Mouse (Mus musculus) left cerebral cortex, postnatal 4 days (tissue): ENCODE measurements around the gene Spire2. TPM values are rescaled to one million over a fixed set of nuclear protein-coding genes. Genes with fewer than 3 reads are reported as not detected.
A peak's percentile ranks its signal among the peaks of the same experiment; 100 is the strongest.

ENCODE experiments used
- DNase-seq: peaks from one replicate; pipeline ENCODE4 v3.0.0-alpha.2; 2022
- intact Hi-C: fragments of 180-260 bp; cut with DNase I; formaldehyde crosslinking; loops from one replicate; pipeline ENCODE4 v1.15.1; 2025
- total RNA-seq, 2 experiments: library from RNA; stranded (reverse); gene quantifications; 2 replicates each; pipeline ENCODE4 v1.2.3; 2021

Gene Spire2
- total RNA-seq, 2 experiments from 2014 or later = 25.4 to 27.0 TPM

DNA sequence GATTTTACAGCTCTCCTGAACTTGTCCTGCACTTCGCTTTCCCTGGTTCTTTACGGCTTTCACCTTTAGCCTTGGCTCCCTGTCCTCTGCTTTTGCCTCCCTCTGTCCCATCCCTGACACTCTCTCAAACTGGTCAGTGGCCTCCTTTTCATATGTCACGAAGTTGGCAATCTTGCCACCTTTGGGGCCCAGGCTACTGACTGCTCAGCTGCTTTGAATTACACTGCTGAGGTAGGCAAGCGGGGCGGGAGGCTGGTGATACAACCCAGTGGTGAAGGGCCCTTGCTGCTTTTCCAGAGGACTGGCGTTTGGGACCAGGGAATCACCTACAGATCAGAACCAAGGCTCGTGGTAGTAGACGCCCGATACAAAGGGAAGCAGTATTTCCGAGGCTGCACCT lies 43.2 kb downstream of the Spire2 start:
- intact Hi-C loops = no loop called here
- DNase-seq = no peak

DNA sequence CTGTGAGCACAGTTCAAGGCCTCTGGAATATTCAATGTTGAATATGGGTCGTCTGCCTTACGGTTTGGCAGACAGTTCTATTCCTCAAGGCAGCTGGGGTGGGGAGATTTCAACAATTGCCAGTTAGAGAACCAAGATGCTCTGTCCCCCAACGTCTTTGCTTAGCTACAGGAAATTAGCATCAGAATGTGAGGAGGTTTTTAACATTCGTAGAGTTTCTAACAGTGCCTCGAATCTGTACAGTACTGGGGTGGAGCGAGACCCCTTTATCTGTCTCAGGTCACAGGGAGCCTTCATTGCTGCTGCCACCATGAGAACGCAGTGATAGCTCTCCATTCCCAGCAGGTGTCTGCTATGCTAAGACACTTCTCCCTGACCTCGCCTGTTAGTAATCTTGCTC lies 43.6 kb downstream of the Spire2 start:
- intact Hi-C loops = no loop called here
- DNase-seq = no peak

DNA sequence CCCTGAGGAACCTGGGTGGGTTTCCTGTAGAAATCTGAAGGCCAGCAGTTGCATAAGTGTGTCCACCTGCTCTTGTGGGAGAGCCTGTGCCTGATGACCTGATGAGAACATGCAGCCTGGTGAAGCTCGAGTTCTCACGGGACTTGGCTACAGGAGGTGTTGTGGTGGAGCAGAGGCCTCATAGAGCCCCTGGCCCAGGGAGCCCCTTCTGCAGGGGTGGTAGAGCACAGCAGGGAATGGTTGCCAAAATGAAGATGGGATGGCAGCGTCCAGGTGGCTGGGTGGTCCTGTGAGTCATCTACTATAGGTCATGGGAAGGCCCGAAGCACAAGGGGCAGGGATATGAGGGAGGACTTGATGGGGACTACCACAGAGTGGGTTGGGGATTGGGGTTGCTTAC lies 49.2 kb downstream of the Spire2 start:
- DNase-seq = no peak
- intact Hi-C loops = no loop called here

DNA sequence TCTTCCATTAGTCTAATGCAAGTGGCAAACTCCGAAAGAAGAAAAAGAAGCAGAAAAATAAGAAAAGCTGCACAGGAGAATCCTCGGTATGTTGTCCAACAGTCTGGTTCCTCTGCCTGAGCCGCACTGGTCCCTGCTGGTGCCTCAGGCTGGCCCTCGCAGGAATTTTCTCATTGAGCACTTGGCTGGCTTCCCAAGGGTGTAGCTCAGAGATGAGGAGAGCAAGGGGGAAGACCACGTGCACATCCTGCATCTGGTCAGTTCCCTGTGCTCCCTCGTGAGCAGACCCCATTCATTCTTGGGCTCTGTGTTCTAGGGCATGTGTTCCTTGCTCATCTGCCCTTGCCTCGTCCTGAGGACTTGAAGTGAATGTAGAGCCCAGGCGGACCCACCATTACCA lies 50.0 kb downstream of the Spire2 start:
- no peak for DNase-seq
- intact Hi-C loops = no loop called here

DNA sequence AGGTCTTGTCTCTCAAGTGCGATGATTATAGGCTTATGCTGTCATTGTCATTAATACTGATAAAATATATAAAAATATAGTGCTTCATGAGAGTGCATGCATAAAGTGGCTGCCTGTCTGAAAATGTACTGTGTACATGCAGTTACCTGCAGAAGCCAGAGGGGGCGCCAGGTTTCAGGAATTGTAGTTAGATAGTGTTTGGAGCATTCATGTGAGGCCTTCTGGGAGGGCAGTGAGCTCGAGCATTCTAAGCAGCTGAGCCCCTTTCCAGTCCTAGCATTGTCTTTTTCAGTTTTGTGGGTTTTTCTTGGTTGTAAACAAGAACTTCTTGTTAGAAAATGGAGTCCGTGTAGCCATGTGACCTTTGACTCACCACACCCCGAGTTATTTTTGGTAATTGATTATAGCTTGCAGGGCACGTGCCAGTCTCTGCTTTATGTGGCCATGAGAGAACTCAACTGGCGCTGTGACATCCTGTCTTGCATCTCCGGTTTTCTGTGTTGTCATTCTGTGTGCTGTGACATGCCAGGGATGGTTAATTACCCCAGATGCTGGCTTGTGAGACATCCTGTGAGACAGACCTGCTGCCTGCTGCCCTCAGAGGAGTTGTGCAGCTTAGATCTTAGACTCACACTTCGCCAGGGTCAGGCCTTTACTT lies 52.5 kb downstream of the Spire2 start:
- DNase-seq = peak; percentile 48
- intact Hi-C loops = no loop called here

DNA sequence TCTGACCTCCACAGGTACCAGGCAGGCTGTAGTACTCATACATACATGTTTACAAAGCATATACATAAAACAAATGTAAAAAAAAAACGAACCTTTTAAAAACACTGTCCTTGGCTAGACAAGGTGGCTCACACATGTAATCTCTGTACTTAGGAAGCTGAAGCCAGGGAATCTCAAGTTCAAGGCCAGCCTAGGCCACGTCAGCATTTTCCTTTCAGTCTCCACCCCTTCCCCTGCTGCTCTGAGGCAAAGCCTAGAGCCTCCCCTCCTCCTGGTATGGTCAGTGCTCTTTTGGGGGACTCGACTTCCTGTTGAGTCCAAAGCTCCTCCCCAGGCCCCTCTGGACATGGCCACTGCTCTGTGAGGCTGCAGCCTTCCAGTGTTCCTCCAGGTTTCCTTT lies 54.5 kb downstream of the Spire2 start:
- intact Hi-C loops = no loop called here

DNA sequence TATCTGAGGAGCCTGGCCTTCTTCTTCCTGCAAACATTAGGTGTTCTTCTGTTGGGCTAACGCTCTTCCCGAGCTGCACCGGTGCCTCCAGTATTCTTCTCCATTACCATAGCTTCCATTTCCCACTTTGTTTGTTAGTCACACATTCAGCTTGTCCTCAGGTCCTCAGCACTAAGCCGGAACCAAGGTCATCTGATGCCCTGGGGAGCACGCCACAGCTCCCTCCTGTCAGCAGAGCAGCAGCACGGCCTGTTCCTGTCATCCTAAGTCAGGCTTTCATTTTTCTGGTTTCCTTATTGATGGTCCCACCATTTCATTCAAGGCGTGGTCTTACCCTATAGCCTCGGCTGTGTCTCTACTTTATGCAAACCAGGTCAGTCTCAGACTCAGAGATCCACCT lies 55.3 kb downstream of the Spire2 start:
- DNase-seq = no peak
- intact Hi-C loops = no loop called here

More for the DNA sequence above, 54.5 kb downstream of the Spire2 start:
- DNase-seq = no peak

DNA sequence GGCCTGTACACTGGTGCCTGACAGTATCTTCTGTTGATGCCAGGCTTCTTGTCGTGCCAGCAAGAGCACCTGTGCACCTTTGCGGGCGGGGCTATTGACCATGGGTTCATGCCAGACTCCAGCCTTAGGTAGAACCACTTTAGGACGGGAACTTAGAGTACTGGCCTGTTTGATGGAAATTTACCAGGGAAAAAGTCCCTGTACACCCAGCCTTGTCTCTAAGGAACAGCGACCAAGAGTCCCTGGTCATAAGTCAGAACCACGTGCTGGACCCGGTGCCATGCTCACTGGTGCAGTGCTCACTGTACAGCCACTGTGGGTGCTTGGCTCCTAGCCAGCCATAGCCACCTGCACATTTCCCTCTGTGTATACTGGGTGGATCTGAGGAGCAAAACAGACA lies 56.5 kb downstream of the Spire2 start:
- DNase-seq = no peak
- intact Hi-C loops = no loop called here

DNA sequence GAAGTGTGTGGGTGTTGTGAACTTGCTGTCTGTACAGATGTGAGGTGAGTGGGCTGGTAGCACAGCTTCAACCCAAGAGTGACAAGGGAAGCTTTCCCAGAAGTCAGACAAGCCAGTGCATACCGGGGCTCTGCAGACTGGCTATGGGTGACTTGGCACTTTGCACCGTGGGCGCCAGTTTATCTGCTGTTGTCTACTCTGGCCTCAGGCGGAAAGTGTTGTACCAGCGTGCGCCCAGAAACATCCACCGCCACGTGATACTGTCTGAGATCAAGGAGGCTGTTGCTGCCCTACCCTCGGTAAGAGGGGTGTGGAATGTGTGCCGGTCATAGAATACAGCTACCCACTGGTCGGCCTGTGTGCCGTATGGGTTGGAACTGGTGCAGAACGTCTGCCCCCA lies 65.8 kb downstream of the Spire2 start:
- intact Hi-C loops = no loop called here
- no peak for DNase-seq

DNA sequence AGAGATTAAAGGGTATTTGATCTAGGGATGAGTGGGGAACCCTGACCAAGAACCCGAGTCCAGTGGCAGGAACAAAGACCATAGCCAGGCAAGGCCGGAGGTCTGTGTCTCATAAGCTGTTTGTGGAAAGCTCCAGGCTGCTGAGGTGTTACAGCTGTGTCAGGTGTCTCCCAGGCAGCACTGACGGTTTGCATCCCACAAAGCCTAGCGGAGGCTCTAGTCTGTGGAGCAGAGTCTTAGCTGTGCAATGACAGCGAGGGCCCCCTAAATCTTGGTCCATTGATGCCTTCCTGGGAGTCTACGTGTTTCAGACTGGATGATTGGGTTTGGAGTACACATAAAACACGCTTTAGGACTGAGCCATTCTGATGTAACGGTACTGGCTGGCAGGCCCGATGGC lies 69.4 kb downstream of the Spire2 start:
- intact Hi-C loops = no loop called here

DNA sequence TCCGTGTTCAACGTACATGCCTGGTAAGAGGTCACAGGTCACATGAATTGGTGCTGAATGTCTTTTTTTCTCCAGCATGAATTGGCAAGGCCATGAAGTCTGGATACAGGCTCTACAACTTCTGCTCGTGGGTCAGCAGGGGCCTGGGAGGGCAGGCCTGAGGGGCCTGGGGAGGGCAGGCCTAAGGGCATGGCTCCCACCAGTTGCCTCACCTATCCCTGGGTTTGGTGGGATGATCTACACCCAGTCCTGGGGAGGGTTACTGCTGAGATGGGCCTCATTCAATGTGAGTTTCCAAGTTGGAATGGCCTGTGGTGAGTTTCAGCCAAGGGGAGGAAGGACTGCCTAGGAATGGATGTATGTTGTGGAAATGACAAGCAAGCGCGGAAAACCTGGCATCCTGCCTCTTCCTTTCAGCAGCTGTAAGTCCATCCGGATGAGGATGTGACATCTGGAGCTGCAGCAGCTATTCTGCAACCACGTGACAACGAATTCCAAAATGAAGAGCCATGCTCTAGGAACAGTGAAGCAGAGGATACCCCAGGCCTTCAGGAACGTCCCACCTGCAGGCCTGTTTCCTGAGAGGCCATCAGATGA lies 70.3 kb downstream of the Spire2 start:
- DNase-seq = no peak
- intact Hi-C loops = no loop called here

More for the DNA sequence above, 69.4 kb downstream of the Spire2 start:
- DNase-seq = no peak

DNA sequence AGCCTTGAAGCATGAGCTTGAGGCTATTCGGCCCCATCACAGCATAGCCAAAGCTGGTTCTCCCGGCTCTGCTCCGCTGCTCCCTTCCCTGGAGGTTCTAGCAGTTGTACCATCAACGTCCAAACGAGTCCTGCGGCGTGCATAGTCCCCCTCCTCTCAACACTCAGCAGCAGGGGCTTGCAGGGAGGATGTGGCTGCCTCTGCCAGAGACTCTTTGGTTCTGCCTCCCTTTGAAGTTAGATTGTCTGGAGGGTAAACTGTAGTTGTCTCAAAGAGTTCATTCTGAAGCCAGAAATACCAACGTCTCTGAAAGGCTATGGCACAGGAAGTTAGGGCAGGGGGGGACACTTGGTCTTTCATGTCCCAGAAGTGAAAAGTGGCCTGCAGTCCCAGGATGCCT lies 72.0 kb downstream of the Spire2 start:
- intact Hi-C loops = no loop called here
- no peak for DNase-seq

DNA sequence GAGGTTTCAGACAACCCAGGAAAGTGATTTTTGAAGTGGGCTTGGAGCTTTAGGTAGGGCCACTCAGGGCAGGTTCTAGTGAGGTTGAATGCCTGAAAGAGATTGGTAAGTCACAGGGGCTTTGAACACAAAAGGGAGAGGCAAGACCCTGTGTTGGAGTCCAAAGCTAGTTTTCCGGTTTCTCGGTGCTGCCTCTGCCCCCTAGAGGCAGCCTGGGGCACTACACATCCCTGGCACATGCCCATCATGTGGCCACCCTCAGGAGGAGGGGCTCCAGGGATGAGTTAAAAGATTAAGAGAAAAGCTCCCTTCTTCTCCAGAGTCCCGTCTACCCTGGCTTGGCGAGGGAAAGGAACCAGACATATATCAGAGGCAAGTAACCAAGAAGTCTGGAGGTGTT lies 74.3 kb downstream of the Spire2 start, which contains the start of gene Mc1r:
Mc1r (plus strand) TSS at position 322 of the 400 bp plus-strand sequence.
- intact Hi-C loops = no loop called here
- DNase-seq = peak; percentile 73

DNA sequence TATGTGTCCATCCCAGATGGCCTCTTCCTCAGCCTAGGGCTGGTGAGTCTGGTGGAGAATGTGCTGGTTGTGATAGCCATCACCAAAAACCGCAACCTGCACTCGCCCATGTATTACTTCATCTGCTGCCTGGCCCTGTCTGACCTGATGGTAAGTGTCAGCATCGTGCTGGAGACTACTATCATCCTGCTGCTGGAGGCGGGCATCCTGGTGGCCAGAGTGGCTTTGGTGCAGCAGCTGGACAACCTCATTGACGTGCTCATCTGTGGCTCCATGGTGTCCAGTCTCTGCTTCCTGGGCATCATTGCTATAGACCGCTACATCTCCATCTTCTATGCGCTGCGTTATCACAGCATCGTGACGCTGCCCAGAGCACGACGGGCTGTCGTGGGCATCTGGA lies 75.1 kb downstream of the Spire2 start:
- no peak for DNase-seq
- intact Hi-C loops = no loop called here

DNA sequence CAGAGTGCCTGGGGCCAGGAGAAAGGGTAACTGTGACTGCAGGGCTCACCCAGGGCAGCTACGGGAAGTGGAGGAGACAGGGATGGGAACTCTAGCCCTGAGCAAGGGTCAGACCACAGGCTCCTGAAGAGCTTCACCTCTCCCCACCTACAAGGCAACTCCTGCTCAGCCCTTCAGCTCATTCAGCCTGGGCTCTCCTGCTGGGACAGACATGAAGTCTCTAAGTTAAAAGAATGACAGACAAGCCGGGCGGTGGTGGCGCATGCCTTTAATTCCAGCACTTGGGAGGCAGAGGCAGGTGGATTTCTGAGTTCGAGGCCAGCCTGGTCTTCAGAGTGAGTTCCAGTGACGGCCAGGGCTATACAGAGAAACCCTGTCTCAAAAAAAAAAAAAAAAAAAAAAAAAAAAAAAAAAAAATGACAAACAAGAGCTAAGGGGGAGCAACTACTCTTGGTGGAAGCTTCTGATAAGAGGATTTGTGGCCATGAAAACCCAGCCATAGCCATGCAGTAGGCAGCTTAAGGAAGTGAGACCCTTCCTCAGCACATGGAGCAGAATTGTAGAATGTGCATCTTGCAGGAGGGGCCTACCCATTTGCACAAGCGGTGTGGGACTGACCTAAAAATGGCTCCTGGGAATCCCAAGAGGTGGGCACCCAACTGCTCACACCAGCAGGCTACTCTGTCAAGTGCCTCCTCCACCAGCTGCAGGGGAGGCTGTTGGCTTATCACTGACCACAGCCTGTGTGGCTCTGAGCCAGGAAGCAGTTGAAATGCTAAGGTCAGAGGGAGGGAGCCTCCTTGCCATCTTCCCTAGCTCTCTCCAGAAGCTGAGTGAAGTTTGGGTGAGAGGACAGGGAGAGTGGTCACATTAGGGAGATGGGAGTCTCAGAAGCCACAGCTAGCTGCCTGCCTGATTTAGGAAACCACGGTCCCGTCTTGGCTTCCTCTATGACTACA lies 76.4 kb downstream of the Spire2 start:
- no peak for DNase-seq
- intact Hi-C loops = no loop called here

DNA sequence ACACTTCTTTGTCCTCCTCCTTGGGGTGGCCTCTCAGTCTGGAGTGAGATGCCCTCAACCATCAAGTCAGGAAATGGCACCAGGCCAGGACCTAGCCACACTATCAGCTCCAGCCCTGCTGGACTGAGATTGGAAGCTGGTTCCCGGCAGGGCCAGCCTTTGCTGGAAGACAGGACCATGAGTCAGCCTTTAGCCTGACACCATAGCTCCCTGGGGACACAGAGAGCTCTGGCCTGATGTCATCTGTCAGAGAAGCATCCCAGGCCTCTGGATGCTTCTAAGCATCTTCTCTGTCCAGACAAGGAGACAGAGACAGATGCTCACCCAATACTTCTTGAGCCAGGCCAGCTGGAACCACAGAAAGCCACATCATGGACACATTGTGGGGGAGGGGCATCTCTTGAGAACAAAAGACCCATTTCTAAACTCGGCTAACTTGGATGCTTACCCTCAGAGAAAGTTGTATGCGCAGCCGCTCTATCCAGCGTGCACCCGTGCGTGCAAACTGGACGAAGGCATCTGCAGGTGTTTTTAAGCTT lies 77.6 kb downstream of the Spire2 start:
- intact Hi-C loops = no loop called here
- DNase-seq = peak; percentile 79

DNA sequence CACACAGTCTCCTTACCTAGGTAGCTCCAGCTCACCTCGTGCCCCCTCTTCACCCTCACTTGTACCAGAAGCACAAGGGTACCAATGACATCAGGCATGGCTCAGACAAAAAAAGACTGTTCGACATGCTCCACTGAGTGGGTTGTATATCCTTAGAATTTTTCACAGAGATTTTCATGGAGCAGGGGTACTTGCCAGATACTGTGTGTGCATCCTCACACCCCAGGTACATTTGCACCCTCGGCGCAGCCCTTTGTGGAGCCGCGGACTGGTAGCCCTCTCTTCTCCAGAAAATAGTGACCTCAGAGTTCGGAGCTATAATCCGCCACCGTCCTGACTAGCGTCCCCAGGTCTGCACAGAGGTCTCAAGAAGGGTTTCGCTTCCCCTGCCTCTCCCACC lies 78.3 kb downstream of the Spire2 start:
- intact Hi-C loops = no loop called here
- DNase-seq = no peak

DNA sequence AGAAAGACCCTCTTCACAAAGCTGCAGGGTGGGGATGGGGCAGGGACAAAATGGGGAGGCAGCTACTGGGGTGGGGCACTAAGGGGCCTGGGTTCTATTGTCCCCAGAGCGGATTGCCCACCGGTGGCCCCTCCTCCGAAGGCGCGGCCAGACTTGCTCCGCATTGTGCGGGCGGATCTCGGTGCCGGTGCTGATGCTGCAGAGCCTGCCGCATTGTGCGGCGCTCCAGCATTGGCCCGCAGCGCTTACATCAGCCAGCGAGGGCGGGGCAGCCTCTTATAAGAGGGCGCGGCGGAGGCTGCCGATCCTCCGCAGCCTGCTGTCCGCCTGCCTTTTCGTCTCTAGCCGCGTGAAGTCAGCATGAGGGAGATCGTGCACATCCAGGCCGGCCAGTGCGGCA lies 78.7 kb downstream of the Spire2 start, which contains the start of gene Tubb3:
Tubb3 (plus strand) TSS at position 179 of the 400 bp plus-strand sequence.
- intact Hi-C loops = no loop called here
- peak; percentile 95 for DNase-seq

DNA sequence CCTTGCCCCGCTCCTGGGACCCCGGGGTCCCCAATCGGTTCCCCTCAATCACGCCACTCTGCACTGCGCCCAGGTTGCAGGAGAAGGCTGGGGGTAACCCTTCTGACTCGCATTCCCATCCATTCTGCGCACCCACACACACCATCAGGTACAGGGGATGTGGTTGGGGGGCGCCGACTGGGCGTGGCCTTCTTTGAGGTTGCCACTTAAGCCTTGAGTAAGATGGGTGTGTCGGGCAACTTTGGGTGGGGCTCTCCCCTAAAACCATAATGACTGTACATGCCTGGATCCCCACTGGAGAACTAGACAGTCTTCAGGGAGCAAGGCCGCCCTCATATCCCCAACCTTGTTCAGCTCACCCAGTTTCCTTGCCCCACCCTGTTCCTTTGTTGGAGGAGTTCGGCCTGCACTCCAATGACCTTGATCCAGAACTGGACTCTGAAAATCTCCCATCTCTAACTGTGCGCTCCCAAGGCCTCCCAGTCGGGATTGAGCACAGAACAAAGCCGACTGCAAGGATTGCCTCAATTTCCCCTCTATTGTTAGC lies 79.3 kb downstream of the Spire2 start:
- peak; percentile 51 for DNase-seq
- intact Hi-C loops = no loop called here

DNA sequence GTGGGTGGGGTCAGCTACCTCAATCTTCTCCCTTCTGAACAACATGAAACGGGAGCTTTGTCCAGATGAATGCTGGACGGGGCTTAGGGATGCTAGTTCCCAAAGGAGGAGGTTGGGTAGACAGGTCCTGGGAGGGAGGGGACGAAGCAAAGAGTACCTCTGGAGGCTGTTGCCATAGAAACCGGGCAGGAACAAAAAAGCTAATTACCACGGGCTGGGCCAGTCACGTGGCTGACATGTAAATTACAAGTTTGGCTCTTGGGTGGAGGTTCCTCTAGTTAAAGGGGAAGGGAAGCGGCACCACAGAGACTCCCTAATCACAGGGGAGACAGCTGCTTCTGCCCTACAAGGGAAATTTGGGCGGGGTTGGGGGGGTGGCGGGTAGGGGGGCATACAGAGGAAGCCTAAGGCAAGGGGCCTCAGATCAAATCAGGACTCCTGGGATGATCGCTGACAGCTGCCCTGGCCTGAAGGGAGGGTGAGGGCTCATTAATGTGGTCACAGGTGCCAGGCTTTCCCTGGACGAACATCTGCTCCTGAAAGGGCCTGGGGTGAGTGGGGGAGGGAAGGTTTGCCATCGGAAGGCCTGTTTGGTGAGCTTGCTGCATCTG lies 80.2 kb downstream of the Spire2 start:
- intact Hi-C loops = no loop called here
- peak; percentile 66 for DNase-seq

DNA sequence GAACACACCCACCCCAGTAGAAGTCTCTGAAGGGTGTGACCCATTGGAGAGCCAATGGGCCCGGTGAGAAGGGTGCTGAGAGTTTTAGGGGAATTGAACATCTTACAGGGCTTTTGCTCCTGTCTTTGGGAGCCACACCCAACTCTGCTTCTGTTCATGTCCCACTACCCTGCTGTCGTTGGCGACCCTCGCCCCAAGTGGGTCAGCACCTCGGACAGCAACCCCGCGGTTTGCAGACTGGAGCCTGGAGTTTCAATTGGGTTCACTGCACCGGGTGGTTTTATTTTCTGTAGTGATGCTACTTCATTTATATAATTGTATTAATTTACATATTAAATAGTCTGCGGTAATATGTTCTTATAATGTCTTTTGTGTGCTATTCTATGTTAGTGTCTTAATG lies 81.7 kb downstream of the Spire2 start:
- intact Hi-C loops = no loop called here
- no peak for DNase-seq
